Mouse (Mus musculus) neutrophil, adult 5-6 weeks (primary cell): ENCODE data around the gene Vdac1. TPM values are rescaled to one million over a fixed set of nuclear protein-coding genes. Genes with fewer than 3 reads are reported as not detected.

Experiments used
- total RNA-seq: library from RNA; stranded (forward); fragments of 200-1000 nt; gene quantifications from 2 replicates; pipeline ENCODE4 v1.2.3, GENCODE M21; 2017

The Vdac1 gene
- total RNA-seq, 1 experiment from 2014 or later = 42.9 TPM

Other genes starting within 250 kb of the Vdac1 start
- gene Olfr1373, start 215.3 kb upstream of the Vdac1 start, total RNA-seq = not detected in 2 replicates
- not detected in 2 replicates for gene Olfr1371, start 146.9 kb upstream of the Vdac1 start, total RNA-seq
- gene Skp1a, start 128.9 kb upstream of the Vdac1 start, total RNA-seq = 80.5 and 92.6 TPM in 2 replicates
- gene Tcf7, start 77.8 kb upstream of the Vdac1 start, total RNA-seq = 32.0 and 34.7 TPM in 2 replicates
- 60.3 and 71.5 TPM in 2 replicates for gene 9530068E07Rik, start 35.6 kb downstream of the Vdac1 start, total RNA-seq